Mouse (Mus musculus) E14TG2a.4 (cell line): ENCODE results near the gene Trim28.

Experiments
- CTCF ChIP-seq: conservative IDR thresholded peaks from 2 replicates; pipeline ENCODE4 v1.5.1; 2014; ENCODE audit warnings: low read length
- NANOG ChIP-seq: IDR thresholded peaks from 2 replicates; pipeline ENCODE4 v1.6.1; 2014; ENCODE audit warnings: borderline replicate concordance, low read length, mixed read lengths
- POU5F1 ChIP-seq: IDR thresholded peaks from 2 replicates; pipeline ENCODE4 v1.6.1; 2014; ENCODE audit warnings: low read length, borderline replicate concordance

DNA sequence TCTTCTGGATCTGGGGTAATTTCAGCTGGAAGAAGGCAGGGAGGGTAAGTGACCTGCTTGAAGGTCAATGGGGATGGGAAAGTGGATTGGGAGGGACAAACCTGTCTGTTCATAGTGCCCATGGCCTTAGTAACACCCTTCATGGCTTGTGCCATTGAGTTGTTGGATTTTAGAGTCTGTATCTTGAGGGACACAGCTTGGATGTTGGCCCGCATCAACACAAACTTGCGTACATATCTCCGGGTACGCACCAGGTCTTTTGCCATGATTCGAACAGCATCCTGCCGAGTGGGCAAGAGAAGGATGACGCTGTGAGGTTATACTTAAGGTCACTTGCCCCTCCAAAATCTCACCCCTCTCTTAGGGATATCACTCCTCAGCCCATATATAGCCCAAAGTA lies 33.6 kb downstream of the Trim28 start:
- TF ChIP-seq CTCF (no peak), POU5F1 (no peak), NANOG (no peak)
